Mouse (Mus musculus) gastrocnemius, postnatal 25 days (tissue): ENCODE data around the gene Syf2. TPM values are rescaled to one million over a fixed set of nuclear protein-coding genes. Genes with fewer than 3 reads are reported as not detected.
"Not testable (repeated sequence)": the region's sequence is repeated elsewhere in the genome, so short reads cannot be mapped to it uniquely, and the experiment has no call there.

ENCODE experiments used
- DNase-seq: peaks from one replicate; pipeline ENCODE4 v3.0.0; 2022
- long read RNA-seq, 2 experiments: library from polyadenylated mRNA; stranded (forward); transcript quantifications; one replicate each; pipeline ENCODE4 v2.0.0; 2021
- total RNA-seq, 2 experiments: library from RNA; stranded (reverse); gene quantifications; 1 replicate in 1 of 2; 2 replicates in 1 of 2; pipeline ENCODE4 v1.2.3; 2021

Syf2 gene
- total RNA-seq, result 10 to 100 TPM; 32.7 to 34.8 TPM
- long read RNA-seq, experiment 1, transcript Syf2-201 (7 exons, 1,369 nt), result major isoform, 50 of 61 reads
- long read RNA-seq, experiment 1, partial matches to known transcripts, result 9 of 61 reads
- long read RNA-seq, experiment 1, other reads (novel, unspliced or antisense), result 2 of 61 reads
- long read RNA-seq, experiment 2, transcript Syf2-201 (7 exons, 1,369 nt), result major isoform, 58 of 73 reads
- long read RNA-seq, experiment 2, partial matches to known transcripts, result 11 of 73 reads
- long read RNA-seq, experiment 2, other reads (novel, unspliced or antisense), result 4 of 73 reads

DNA sequence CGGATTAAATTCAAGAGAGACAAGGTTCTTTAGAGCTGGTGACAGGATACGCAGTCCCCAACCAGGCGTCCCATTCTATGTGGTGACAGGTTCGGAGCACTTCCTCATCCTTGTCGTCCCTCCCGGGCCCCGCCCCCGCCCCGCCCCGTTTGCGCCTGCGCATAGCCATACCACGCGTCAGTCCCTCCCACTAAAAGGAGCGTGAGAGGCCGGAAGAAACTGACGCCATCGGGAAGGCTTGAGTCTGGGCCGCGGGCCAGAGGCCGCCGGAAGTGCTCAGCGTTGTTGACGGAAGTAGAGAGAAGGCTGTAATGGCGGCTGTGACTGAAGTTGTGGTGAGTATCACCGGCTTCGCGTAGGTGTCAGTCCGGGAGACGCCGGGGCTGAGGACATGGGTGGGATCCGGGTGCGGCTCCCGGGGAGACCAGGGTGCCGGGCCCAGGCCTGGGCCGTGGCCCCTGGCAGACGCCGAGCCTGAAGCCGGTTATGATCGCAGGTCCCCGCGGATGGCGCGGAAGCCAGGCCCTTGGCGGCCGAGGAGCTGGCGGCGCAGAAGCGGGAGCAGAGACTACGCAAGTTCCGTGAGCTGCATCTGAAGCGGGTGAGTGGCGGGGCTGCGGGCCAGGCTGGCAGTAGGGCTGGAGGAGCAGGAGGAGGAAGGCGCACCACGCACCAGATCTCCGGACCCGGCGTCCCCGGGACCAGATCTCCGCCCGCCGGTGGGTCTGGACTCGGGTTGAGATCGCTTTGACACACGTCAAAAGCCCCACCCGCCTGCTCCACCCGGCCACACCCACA is at the start of gene Syf2:
Gene Syf2 (plus strand): TSS at position 215 of the 798 bp plus-strand sequence.
- DNase-seq, result peak; percentile 94

DNA sequence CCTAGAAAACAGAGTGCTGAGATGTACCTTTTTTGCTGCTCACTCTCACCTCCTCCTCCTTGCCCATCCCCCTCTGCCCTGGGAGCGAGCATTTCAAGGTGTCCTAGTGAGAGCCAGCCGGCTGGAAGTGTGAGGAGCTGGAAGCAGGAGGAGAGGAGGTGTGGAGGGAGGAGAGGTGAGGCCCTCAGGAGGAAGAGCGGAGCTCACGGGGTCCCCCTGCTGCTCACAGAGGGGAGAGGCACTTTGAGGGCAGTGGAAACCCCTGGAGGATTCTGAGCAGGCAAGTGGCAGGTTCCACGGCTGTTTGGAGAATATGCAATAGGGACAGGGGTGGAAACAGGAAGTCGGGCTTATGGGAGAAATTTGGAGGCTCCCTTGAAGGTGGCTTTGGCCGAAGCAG is 47.4 kb upstream of the Syf2 start:
- no peak for DNase-seq

GRCm38 (mm10) chr4:134883808-134884207 is 46.9 kb upstream of the Syf2 start:
- DNase-seq, result no peak

- no peak for DNase-seq
Measured at GRCm38 (mm10) chr4:134884364-134884763, 46.3 kb upstream of the Syf2 start.

DNA sequence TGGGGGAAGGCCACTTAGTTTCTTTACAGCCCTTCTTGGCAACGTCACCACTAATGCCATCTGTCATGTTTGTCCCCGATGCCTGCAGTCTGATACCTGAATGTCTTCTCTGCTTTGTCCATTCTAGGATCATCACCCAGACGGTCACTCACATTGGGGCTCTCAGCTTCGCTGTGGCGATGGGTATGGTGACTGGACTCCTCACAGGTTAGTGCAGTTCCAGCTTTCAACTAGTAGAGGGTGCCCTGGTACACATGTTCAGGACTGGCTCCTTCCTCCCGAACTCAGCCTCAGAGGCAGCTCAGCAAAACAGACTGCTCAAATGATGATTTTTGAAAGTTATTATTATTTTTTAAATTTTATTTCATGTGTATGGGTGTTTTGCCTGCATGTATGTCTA is 38.6 kb upstream of the Syf2 start:
- no peak for DNase-seq

DNA sequence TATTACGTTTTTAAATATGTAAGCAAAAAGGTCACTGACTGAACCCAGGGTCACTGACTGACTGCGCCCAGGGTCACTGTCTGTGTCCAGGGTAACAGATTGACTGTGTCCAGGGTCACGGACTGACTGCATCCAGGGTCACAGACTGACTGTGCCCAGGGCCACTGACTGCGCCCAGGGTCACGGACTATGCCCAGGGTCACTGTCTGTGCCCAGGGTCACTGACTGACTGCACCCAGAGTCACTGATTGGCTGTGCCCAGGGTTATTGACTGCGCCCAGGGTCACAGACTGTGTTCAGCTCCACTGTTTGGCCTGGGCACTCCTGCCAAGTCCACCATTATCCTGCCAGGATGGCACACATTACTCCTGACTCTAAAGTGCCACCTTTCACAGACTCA is 33.4 kb upstream of the Syf2 start:
- no peak for DNase-seq

- no peak for DNase-seq
Measured at GRCm38 (mm10) chr4:134901126-134901525, 29.6 kb upstream of the Syf2 start.

- no peak for DNase-seq
Measured at GRCm38 (mm10) chr4:134903046-134903445, 27.7 kb upstream of the Syf2 start.

GRCm38 (mm10) chr4:134911406-134911805 is 19.3 kb upstream of the Syf2 start:
- not testable (repeated sequence) for DNase-seq

GRCm38 (mm10) chr4:134913413-134913812 is 17.3 kb upstream of the Syf2 start:
- no peak for DNase-seq

GRCm38 (mm10) chr4:134914122-134914863 is 16.4 kb upstream of the Syf2 start:
- no peak for DNase-seq

- peak; percentile 91 for DNase-seq
Measured at GRCm38 (mm10) chr4:134914864-134915209, 15.9 kb upstream of the Syf2 start, which contains the start of gene Tmem50a. Gene Tmem50a (minus strand): TSS chr4:134915024.

GRCm38 (mm10) chr4:134915223-134916050 is 15.3 kb upstream of the Syf2 start:
- no peak for DNase-seq

- DNase-seq, result no peak
Measured at GRCm38 (mm10) chr4:134917194-134917593, 13.5 kb upstream of the Syf2 start.

- DNase-seq, result peak; percentile 82
Measured at GRCm38 (mm10) chr4:134918381-134918780, 12.3 kb upstream of the Syf2 start.

DNA sequence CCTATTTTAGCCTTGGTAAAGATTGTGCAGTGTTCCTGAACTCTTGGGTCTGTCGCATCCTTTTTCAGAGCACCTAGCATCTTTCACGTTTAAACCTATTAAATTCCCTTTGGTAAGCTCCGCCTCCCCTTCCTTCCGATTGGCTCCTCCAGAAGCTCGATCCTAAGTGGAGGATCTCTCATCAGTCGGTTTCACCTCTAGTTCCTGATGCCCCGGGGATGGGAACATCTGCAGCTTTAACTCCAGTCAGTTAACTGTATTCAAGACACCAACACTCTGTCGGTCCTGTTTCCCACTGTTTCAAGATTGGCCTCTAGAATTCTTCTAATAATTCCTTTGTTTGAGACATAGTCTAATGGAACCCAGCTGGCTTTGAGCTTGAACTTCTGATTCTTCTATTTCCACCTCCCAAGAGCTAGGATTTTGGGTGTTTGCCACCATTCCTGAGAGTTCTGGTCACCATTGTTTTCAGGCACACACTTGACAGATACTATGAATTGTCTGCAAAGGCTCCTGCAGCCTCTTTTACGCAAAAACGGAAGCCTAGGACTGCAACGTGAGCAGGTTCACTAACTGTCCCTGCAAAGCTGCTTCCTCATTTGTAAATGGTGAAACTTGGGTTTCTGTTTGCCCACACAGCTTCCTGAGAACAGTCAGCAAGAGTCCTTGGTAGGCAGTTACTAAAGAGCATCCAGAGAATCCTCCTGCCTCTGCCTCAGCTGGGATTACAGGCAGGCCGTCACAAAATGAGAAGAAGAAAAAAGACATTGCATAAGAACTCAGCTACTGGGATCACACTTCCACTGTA is 10.8 kb upstream of the Syf2 start:
- DNase-seq, result no peak

DNA sequence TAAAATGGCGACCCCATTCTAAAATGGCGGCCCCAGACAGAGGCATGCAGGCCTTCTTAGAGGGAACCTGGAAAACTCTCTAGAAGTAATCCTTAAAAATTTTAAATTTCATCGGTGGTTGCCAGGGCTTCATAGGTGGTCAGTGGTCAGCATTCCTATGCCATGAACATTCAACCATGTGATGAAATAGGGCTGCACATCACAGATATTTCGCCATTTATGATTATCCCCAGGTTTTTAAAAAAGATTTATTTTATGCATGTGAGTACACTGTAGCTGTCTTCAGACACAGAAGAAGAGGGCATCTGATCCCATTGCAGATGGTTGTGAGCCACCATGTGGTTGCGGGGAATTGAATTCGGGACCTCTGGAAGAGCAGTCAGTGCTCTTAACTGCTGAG is 10.1 kb upstream of the Syf2 start:
- no peak for DNase-seq

GRCm38 (mm10) chr4:134921703-134922102 is 9.0 kb upstream of the Syf2 start:
- DNase-seq, result no peak

- DNase-seq, result no peak
Measured at GRCm38 (mm10) chr4:134922111-134922924, 8.4 kb upstream of the Syf2 start.

GRCm38 (mm10) chr4:134922925-134923244 is 7.8 kb upstream of the Syf2 start:
- DNase-seq, result peak; percentile 82
